Mouse (Mus musculus) neural tube, embryonic 12.5 days (tissue): ENCODE measurements around the gene Phc3. TPM values are rescaled to one million over a fixed set of nuclear protein-coding genes. Genes with fewer than 3 reads are reported as not detected.
"Not testable (repeated sequence)": the region's sequence is repeated elsewhere in the genome, so short reads cannot be mapped to it uniquely, and the experiment has no call there.

Experiments used
- ATAC-seq: fragments of 200-750 bp; cut with Nextera tagmentation; 2 replicates; pipeline ENCODE4 v1.8.0; 2017; ENCODE audit warnings: low read depth, mild to moderate bottlenecking, moderate TSS enrichment, moderate library complexity; ENCODE audit not compliant: low FRiP score
- H3K27ac ChIP-seq: fragments of 300-500 bp; sonication (generic); 2 replicates; pipeline ENCODE4 v1.5.1; 2016
- H3K27me3 ChIP-seq: fragments of 300-500 bp; sonication (generic); replicated peaks from 2 replicates; pipeline ENCODE4 v1.6.1; 2016; ENCODE audit warnings: mild to moderate bottlenecking
- H3K36me3 ChIP-seq: fragments of 300-500 bp; sonication (generic); 2 replicates; pipeline ENCODE4 v1.6.1; 2016; ENCODE audit warnings: mild to moderate bottlenecking
- H3K4me1 ChIP-seq: fragments of 300-500 bp; sonication (generic); 2 replicates; pipeline ENCODE4 v1.6.1; 2016
- H3K4me2 ChIP-seq: fragments of 300-500 bp; sonication (generic); replicated peaks from 2 replicates; pipeline ENCODE4 v1.6.1; 2016; ENCODE audit warnings: mild to moderate bottlenecking
- H3K4me3 ChIP-seq: fragments of 300-500 bp; sonication (generic); 2 replicates; pipeline ENCODE4 v1.5.1; 2016
- H3K9ac ChIP-seq: fragments of 300-500 bp; sonication (generic); 2 replicates; pipeline ENCODE4 v1.6.1; 2016; ENCODE audit warnings: mild to moderate bottlenecking
- H3K9me3 ChIP-seq: fragments of 300-500 bp; sonication (generic); 2 replicates; pipeline ENCODE4 v1.6.1; 2016; ENCODE audit warnings: mild to moderate bottlenecking
- WGBS: fragments of 180-500 bp; shearing (Covaris S2); methylation state at CpG from one replicate; pipeline ENCODE4 v1.1.7; 2016; 5-methylcytosine and 5-hydroxymethylcytosine counted together
- polyA plus RNA-seq: library from polyadenylated mRNA; unstranded; fragments of >200 nt; fragmentation: Nextera tagmentation; extraction: Ambion mirVana; gene quantifications from 2 replicates; pipeline ENCODE4 v1.2.1, GENCODE M21; 2016

The Phc3 gene
- polyA plus RNA-seq, 1 experiment from 2014 or later, result 5.0 TPM

DNA sequence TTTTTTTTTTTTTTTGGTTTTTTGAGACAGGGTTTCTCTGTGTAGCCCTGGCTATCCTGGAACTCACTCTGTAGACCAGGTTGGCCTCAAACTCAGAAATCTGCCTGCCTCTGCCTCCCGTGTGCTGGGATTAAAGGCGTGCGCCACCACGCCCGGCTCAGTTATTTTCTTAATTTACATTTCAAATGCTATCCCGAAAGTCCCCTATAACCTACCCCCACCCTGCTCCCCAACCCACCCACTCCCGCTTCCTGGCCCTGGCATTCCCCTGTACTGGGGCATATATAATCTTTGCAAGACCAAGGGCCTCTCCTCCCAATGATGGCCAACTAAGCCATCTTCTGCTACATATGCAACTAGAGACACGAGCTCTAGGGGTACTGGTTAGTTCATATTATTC lies 109.6 kb downstream of the Phc3 start:
- not testable (repeated sequence) for H3K4me2 ChIP-seq, H3K4me3 ChIP-seq, H3K27ac ChIP-seq, H3K9ac ChIP-seq, H3K9me3 ChIP-seq, ATAC-seq, H3K4me1 ChIP-seq, H3K36me3 ChIP-seq
- WGBS, result 93% methylated on average over 8 of the region's 8 CpGs
- peaks cover 23% of the 10 kb centered on the region for H3K27me3 ChIP-seq

DNA sequence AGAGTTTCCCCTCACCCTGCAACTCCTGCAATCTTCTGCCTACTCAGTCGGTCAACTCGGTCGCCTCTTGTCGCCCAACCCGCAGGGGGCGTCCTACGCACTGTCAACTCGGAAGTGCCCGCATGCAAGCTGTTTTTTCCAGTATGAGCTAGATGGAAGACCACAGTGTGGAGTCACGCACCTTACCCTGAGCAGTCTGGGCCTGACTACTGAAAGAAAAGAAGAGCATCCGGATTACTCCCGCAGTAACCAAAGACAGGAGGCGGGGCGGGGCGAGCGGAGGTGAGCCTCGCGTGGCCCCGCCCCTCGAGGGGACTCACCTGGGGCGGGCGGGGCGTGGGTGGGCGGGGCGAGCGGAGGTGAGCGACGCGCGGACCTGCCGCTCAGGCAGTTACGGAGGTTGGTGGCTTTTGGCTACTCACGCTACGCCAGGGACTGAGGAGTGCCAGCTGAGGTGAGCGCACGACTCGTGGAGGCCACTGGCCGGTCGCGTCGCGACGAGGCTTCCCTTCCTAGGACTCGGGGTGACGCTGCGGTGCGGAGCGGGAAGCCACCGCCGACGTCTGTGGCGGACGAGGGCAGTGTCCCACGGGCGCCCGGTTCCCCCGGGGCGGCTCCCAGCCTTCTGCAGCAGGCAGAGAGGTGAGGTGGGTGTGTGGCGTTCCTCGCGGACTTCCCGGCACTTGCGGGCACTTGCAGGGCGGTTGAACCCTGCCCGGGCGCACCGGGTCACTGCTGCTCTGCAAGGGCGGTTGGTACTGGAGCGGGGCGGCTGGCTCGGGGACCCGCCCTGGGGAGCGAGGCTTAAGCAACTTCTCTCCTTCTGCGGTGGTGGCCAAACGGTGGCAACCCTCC lies 113.4 kb downstream of the Phc3 start, which contains the start of gene Gpr160:
TSS of gene Gpr160 (plus strand) at position 347 of the 855 bp plus-strand sequence.
- Histone ChIP-seq H3K27ac (no peak within 1 kb of the TSS), H3K4me1 (peaks cover 8% of the 10 kb centered on the region; the same call in 1 of the 2 replicates), H3K9me3 (no peaks in the 10 kb centered on the region), H3K9ac (peak within 1 kb of the TSS; percentile 59), H3K4me3 (peak within 1 kb of the TSS; percentile 49), H3K27me3 (peaks cover 25% of the 10 kb centered on the region), H3K36me3 (no peaks in the 10 kb centered on the region), H3K4me2 (peak within 1 kb of the TSS; percentile 98)
- peak; percentile 84 for ATAC-seq
- WGBS, result under 1% methylated on average over 72 of the region's 75 CpGs

DNA sequence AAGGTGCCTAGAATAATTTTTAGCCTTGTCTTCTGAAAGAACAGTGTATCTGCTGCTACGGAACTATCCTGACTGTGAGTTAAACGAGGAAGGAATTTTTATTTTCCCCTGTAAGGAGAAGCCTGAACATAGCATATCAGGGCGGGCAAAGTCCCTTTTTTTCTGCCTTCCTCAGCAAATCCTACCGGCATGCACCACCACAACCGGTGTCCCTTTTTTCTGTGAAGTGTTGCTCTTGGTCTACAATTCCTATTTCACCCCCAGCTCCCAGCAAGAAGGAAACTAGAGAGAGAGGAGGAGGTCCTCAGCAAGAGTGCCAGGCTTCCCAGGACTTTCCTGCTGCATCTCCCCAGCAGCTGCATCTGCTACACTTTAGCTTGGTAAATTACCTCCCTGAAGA lies 115.6 kb downstream of the Phc3 start:
- no peaks in the 10 kb centered on the region for H3K9me3 ChIP-seq
- no peak overlapping the region for H3K9ac ChIP-seq
- 92% methylated on average over 5 of the region's 5 CpGs for WGBS
- H3K4me1 ChIP-seq, result peaks cover 8% of the 10 kb centered on the region; the same call in 1 of the 2 replicates
- H3K27me3 ChIP-seq, result peaks cover 25% of the 10 kb centered on the region
- no peaks in the 10 kb centered on the region for H3K36me3 ChIP-seq
- no peak overlapping the region for H3K27ac ChIP-seq
- no peak for ATAC-seq
- no peak overlapping the region for H3K4me2 ChIP-seq
- no peak overlapping the region for H3K4me3 ChIP-seq

DNA sequence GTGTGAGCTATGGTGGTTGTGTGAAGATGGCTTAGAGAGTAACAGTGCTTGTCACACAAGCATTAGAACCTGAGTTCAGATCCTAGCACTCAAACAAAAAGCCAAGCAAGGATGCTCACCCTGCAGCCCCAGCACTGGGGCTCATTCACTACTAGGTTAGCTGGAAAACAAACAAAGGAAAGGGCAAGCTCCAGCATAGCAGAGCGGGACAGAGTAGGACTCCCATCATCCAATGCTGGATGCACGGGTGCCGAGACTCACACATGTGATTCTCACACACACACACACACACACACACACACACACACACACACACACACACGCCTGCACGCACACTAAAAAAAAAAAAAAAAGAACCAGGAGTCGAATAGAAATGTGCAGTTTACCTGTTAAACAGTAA lies 117.8 kb downstream of the Phc3 start:
- H3K4me3 ChIP-seq, result no peak overlapping the region
- H3K9ac ChIP-seq, result no peak overlapping the region
- H3K27ac ChIP-seq, result no peak overlapping the region
- peaks cover 8% of the 10 kb centered on the region; the same call in 1 of the 2 replicates for H3K4me1 ChIP-seq
- WGBS, result 87% methylated on average over 6 of the region's 6 CpGs
- no peak for ATAC-seq
- no peaks in the 10 kb centered on the region for H3K9me3 ChIP-seq
- H3K27me3 ChIP-seq, result peaks cover 19% of the 10 kb centered on the region
- no peak overlapping the region for H3K4me2 ChIP-seq
- no peaks in the 10 kb centered on the region for H3K36me3 ChIP-seq

Other genes starting within 250 kb of the Phc3 start
- not detected in 2 replicates for gene Samd7, start 223.1 kb downstream of the Phc3 start, polyA plus RNA-seq
- 84.1 and 87.4 TPM in 2 replicates for gene Sec62, start 176.5 kb downstream of the Phc3 start, polyA plus RNA-seq
- 1.4 and 1.9 TPM in 2 replicates for gene Gpr160, start 113.5 kb downstream of the Phc3 start, polyA plus RNA-seq
- 34.6 and 37.9 TPM in 2 replicates for gene Prkci, start 26.3 kb upstream of the Phc3 start, polyA plus RNA-seq
- 51.6 and 54.4 TPM in 2 replicates for gene Skil, start 125.6 kb upstream of the Phc3 start, polyA plus RNA-seq
- gene Cldn11, start 180.5 kb upstream of the Phc3 start, polyA plus RNA-seq, result 40.2 TPM in 2 replicates